ENCODE assay signal across 8 mouse cellular contexts in genomic region chr12:8916378-8916777, GRCm38 (mm10). TPM values are rescaled to one million over a fixed set of nuclear protein-coding genes. Genes with fewer than 3 reads are reported as not detected.
A peak's percentile ranks its signal among the peaks of the same experiment; 100 is the strongest.
DNase-seq lines count a peak whose midpoint lies in the region; ATAC-seq and TF ChIP-seq lines count a peak whose summit lies in the region.

No protein-coding gene starts in this region.

- peaks cover 46% of the 10 kb centered on the region for H3K4me1 ChIP-seq in embryonic facial prominence, embryonic 13.5 days
- peaks cover 31% of the 10 kb centered on the region for H3K4me1 ChIP-seq in heart, embryonic 15.5 days (replicated peaks)

- POLR2A ChIA-PET in Patski (lab: Charles Lee), result interaction anchor here (0.6 to 1.2 kb wide), 3 partner anchors 14 to 111 kb away, joined by 3 to 5 read pairs (median 4); no protein-coding TSS in a partner anchor

- 42% methylated on average over 5 of the region's 5 CpGs for WGBS in embryonic facial prominence, embryonic 13.5 days
- WGBS in heart, embryonic 15.5 days, result 33% methylated on average over 5 of the region's 5 CpGs

- CTCF ChIA-PET in Patski (lab: Charles Lee), result interaction anchor here (0.5 to 1.5 kb wide), 5 partner anchors 19 to 215 kb away, joined by 3 to 4 read pairs (median 3); no protein-coding TSS in a partner anchor

- H3K27me3 ChIP-seq in Patski, result no peaks in the 10 kb centered on the region
- H3K27me3 ChIP-seq in embryonic facial prominence, embryonic 13.5 days, result no peaks in the 10 kb centered on the region
- H3K27me3 ChIP-seq in heart, embryonic 15.5 days, result no peaks in the 10 kb centered on the region

- no peak overlapping the region for H3K4me2 ChIP-seq in embryonic facial prominence, embryonic 13.5 days
- H3K4me2 ChIP-seq in heart, embryonic 15.5 days, result no peak overlapping the region

- H3K9me3 ChIP-seq in embryonic facial prominence, embryonic 13.5 days, result no peaks in the 10 kb centered on the region
- no peaks in the 10 kb centered on the region for H3K9me3 ChIP-seq in heart, embryonic 15.5 days (replicated peaks)

- peak overlapping the region; percentile 40 for H3K9ac ChIP-seq in embryonic facial prominence, embryonic 13.5 days
- no peak overlapping the region for H3K9ac ChIP-seq in heart, embryonic 15.5 days

- peak; percentile 55 for ATAC-seq in Patski
- no peak for ATAC-seq in embryonic facial prominence, embryonic 13.5 days (ENCODE audit: insufficient number of reproducible peaks, insufficient read depth, low FRiP score, low TSS enrichment, low read depth)
- ATAC-seq in heart, embryonic 15.5 days (replicated peaks; ENCODE audit: insufficient number of reproducible peaks, insufficient read depth, low FRiP score, low read depth), result no peak

- peak overlapping the region; percentile 64 for H3K27ac ChIP-seq in embryonic facial prominence, embryonic 13.5 days
- H3K27ac ChIP-seq in heart, embryonic 15.5 days, result peak overlapping the region; percentile 57

- H3K4me3 ChIP-seq in embryonic facial prominence, embryonic 13.5 days, result no peak overlapping the region
- H3K4me3 ChIP-seq in heart, embryonic 15.5 days, result no peak overlapping the region

- TF ChIP-seq CTCF in Patski (IDR thresholded peaks at IDR 0.05), result no peak

- DNase-seq in 3T3-L1 (ENCODE audit: low read depth, low spot score) (peak; percentile 65), Patski (ENCODE audit: low read depth, low spot score) (peak; percentile 30)
- DNase-seq in layer of hippocampus, adult 8-10 months (ENCODE audit: low spot score in 2 of 2), result peak; percentile 29 to 35
- peak; percentile 70 for DNase-seq in ovary, adult 18-20 months (ENCODE audit: low spot score)
- no peak for DNase-seq in frontal cortex, postnatal 36 days (ENCODE audit: low spot score in 2 of 2)
- DNase-seq in thymus, postnatal 36 days, result no peak

- no peaks in the 10 kb centered on the region for H3K36me3 ChIP-seq in embryonic facial prominence, embryonic 13.5 days
- no peaks in the 10 kb centered on the region for H3K36me3 ChIP-seq in heart, embryonic 15.5 days

- in situ Hi-C loops in Patski (cut with MboI; ENCODE audit: low pct_unique_long_range_greater_than_20kb), result no loop called here

RNA-seq across cellular contexts. Expression of gene Laptm4a, which starts 5.1 kb away (rescaled TPM):
- 550 TPM for polyA plus RNA-seq in Patski (2021)
- polyA plus RNA-seq in embryonic facial prominence, embryonic 13.5 days (2015; fragmentation: Nextera tagmentation; extraction: Ambion mirVana), result 384 and 457 TPM in 2 replicates
- 287 and 312 TPM in 2 replicates for polyA plus RNA-seq in heart, embryonic 15.5 days (2015; fragmentation: Nextera tagmentation; extraction: Ambion mirVana)
- total RNA-seq in layer of hippocampus, adult 8-10 months (2022), result 100 to 1,000 TPM; 209 to 255 (median 223) TPM

RNA-seq across cellular contexts. Expression of gene Matn3, which starts 31.4 kb away (rescaled TPM):
- polyA plus RNA-seq in Patski (2021), result 0.17 TPM
- 7.8 and 11.7 TPM in 2 replicates for polyA plus RNA-seq in embryonic facial prominence, embryonic 13.5 days (2015; fragmentation: Nextera tagmentation; extraction: Ambion mirVana)
- 0.39 and 1.0 TPM in 2 replicates for polyA plus RNA-seq in heart, embryonic 15.5 days (2015; fragmentation: Nextera tagmentation; extraction: Ambion mirVana)
- under 1 TPM in 1 of 4 experiments, not detected in 3; 0.10 TPM for total RNA-seq in layer of hippocampus, adult 8-10 months (2022)

RNA-seq across cellular contexts. Expression of gene Wdr35, which starts 57.3 kb away (rescaled TPM):
- polyA plus RNA-seq in Patski (2021), result 41.7 TPM
- 22.6 and 26.5 TPM in 2 replicates for polyA plus RNA-seq in embryonic facial prominence, embryonic 13.5 days (2015; fragmentation: Nextera tagmentation; extraction: Ambion mirVana)
- 12.0 and 14.1 TPM in 2 replicates for polyA plus RNA-seq in heart, embryonic 15.5 days (2015; fragmentation: Nextera tagmentation; extraction: Ambion mirVana)
- 10 to 100 TPM; 43.0 to 59.8 (median 44.9) TPM for total RNA-seq in layer of hippocampus, adult 8-10 months (2022)

Comparison
In these comparisons a context has a peak if more than half of its experiments do, and no peak if none do; other contexts are left out.
1. DNase-seq: peak in 3T3-L1 (single experiment), Patski (single experiment), layer of hippocampus, adult 8-10 months (2 of 2) and ovary, adult 18-20 months (single experiment); none in frontal cortex, postnatal 36 days (0 of 2) and thymus, postnatal 36 days (0 of 2).